Mouse (Mus musculus): ENCODE measurements at regions not wholly inside any gene's neighbourhood (a gene's known extent, or its start where the extent isn't known, plus 50 kb on each side); places are given as distances from the start of the nearest gene placed in this dataset.

- no peak for DNase-seq (ENCODE audit: low spot score in 2 of 2)
Measured at GRCm38 (mm10) chr4:62888736-62889135, 76.6 kb upstream of the Zfp618 start.

GRCm38 (mm10) chr4:62889708-62890107 is 75.7 kb upstream of the Zfp618 start:
- DNase-seq (ENCODE audit: low spot score in 2 of 2), result peak in 1 of 2 experiments; percentile 52

- DNase-seq (ENCODE audit: low spot score in 2 of 2), result no peak
Measured at GRCm38 (mm10) chr4:62890588-62891580, 74.5 kb upstream of the Zfp618 start.

- DNase-seq (ENCODE audit: low spot score in 2 of 2), result no peak
Measured at GRCm38 (mm10) chr4:62912891-62913290, 52.5 kb upstream of the Zfp618 start.
